Mouse (Mus musculus): ENCODE results near the gene Gm19426.

- TF ChIP-seq CTCF (IDR thresholded peaks at IDR 0.05; ENCODE audit: extremely low read depth, insufficient read depth, insufficient read length, insufficient replicate concordance) (no peak), POLR2A (IDR thresholded peaks at IDR 0.05; ENCODE audit: low read depth, low read length) (no peak)
Observed at GRCm38 (mm10) chr2:84742451-84743283, 788 bp downstream of the Gm19426 start.
